Mouse (Mus musculus): ENCODE results near the gene Swsap1. TPM values are rescaled to one million over a fixed set of nuclear protein-coding genes. Genes with fewer than 3 reads are reported as not detected.

The Swsap1 gene
- polyA plus RNA-seq, 1 experiment from 2014 or later, result 12.5 TPM

DNA sequence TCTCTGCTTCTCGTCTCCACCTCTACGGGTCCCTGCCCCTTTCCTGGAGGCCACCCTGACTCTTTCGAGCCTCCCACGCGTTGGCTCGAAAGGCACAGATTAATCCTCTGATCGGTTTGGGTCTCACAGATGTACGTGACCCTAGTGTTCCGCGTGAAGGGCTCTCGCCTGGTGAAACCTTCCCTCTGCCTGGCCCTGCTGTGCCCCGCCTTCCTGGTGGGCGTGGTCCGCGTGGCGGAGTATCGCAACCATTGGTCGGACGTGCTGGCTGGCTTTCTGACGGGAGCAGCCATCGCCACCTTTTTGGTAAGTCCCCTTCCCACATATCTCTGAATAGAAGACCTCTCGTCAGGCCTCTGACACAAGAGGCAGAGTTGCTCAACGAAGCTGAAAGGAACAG lies 11.3 kb upstream of the Swsap1 start:
- peaks cover 3% of the 10 kb centered on the region; the same call in 1 of the 2 replicates for H3K27me3 ChIP-seq (replicated peaks; ENCODE audit: control insufficient read depth, insufficient read depth, low read length)
- H3K4me2 ChIP-seq (ENCODE audit: low read length), result no peak overlapping the region
- no peak overlapping the region for H3K27ac ChIP-seq (ENCODE audit: low read length)
- 22% methylated on average over 23 of the region's 23 CpGs for WGBS
- ATAC-seq, result 0 out of 2 replicates have a peak, but pooled peaks have one; percentile 16
- H3K9ac ChIP-seq (replicated peaks; ENCODE audit: low read depth, low read length), result no peak overlapping the region
- peaks cover 12% of the 10 kb centered on the region; the same call in 1 of the 2 replicates for H3K36me3 ChIP-seq (ENCODE audit: control insufficient read depth, insufficient read depth)
- no peaks in the 10 kb centered on the region for H3K9me3 ChIP-seq (ENCODE audit: control insufficient read depth, low read length)
- no peaks in the 10 kb centered on the region for H3K4me1 ChIP-seq (replicated peaks; ENCODE audit: control insufficient read depth, insufficient read depth, low read length)
- H3K4me3 ChIP-seq (replicated peaks; ENCODE audit: low read length), result no peak overlapping the region

DNA sequence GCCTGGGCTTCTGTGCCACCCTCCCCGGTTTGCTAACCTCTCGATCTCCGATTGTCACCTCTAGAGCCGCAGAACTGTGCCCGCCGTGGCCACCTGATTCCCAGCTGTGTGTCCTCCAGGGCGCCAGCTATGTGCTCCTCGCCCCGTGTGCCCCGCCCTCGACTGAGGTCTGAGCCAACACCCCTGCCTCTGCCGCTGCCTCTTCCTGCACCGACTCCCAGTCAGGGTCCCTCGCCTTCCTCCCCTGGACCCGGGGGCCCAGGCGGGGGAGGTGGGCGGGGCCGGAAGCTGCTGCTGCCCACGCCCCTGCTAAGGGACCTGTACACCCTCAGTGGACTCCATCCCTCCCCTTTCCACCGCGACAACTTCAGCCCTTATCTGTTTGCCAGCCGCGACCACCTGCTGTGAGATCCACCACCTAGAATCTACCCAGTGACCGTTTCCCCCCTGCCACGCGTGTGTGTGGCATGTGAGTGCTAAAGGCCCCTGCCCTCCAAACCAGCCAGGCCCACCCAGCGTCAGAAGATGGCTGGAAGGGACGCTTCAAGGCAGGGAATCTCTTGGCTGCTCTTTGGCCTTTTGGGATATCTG lies 7.9 kb upstream of the Swsap1 start:
- no peak for ATAC-seq
- WGBS, result 9% methylated on average over 28 of the region's 28 CpGs
- Histone ChIP-seq H3K4me1 (replicated peaks; ENCODE audit: control insufficient read depth, insufficient read depth, low read length) (no peaks in the 10 kb centered on the region), H3K9ac (replicated peaks; ENCODE audit: low read depth, low read length) (no peak overlapping the region), H3K4me3 (replicated peaks; ENCODE audit: low read length) (no peak overlapping the region), H3K27ac (ENCODE audit: low read length) (no peak overlapping the region), H3K9me3 (ENCODE audit: control insufficient read depth, low read length) (no peaks in the 10 kb centered on the region), H3K27me3 (replicated peaks; ENCODE audit: control insufficient read depth, insufficient read depth, low read length) (peaks cover 3% of the 10 kb centered on the region; the same call in 1 of the 2 replicates), H3K4me2 (ENCODE audit: low read length) (no peak overlapping the region), H3K36me3 (ENCODE audit: control insufficient read depth, insufficient read depth) (peaks cover 5% of the 10 kb centered on the region; the same call in 1 of the 2 replicates)

DNA sequence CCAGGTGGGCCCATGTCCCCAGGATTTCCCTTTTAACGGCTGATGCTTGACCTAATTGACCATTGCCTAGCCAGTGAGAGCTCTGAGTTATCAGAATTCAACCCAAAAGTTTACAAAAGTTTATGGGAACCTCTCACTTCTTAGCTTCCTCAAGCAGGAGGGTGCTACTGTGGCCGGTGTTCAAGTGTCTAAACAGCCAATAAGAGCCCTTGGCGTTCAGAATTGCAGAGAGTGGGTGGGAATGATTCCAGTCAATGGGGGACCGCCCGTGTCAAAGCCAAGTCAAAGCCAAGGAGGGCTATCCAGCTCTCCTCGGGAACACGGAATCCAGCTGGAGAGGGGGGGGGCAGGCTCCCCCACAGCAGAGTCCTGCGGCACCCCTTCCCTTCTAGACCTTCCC lies 7.4 kb upstream of the Swsap1 start:
- WGBS, result 60% methylated on average over 8 of the region's 8 CpGs
- Histone ChIP-seq H3K27me3 (replicated peaks; ENCODE audit: control insufficient read depth, insufficient read depth, low read length) (peaks cover 3% of the 10 kb centered on the region; the same call in 1 of the 2 replicates), H3K9me3 (ENCODE audit: control insufficient read depth, low read length) (no peaks in the 10 kb centered on the region), H3K27ac (ENCODE audit: low read length) (no peak overlapping the region), H3K4me3 (replicated peaks; ENCODE audit: low read length) (no peak overlapping the region), H3K4me2 (ENCODE audit: low read length) (no peak overlapping the region), H3K9ac (replicated peaks; ENCODE audit: low read depth, low read length) (no peak overlapping the region), H3K4me1 (replicated peaks; ENCODE audit: control insufficient read depth, insufficient read depth, low read length) (peaks cover 3% of the 10 kb centered on the region; the same call in 1 of the 2 replicates), H3K36me3 (ENCODE audit: control insufficient read depth, insufficient read depth) (peaks cover 5% of the 10 kb centered on the region; the same call in 1 of the 2 replicates)
- ATAC-seq, result no peak

DNA sequence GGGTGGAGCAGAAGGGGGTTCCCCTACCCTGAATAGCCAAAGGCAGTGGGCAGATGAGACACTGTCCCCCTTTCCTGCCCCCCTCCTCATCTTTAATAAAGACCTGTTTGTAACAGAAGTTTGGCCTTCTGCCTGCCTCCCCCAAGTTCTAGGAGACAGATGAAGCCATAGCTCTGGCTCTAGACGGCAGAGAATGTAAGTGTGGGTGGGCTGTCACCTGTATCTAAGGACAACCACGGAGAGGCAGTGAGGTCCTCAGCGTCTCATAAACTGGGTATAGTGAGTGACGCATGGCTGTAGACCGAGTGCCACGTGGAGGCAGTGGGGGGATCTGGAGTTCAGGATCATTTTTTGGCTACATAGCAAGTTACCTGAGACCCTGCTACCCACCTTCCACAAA lies 6.8 kb upstream of the Swsap1 start:
- Histone ChIP-seq H3K4me3 (replicated peaks; ENCODE audit: low read length) (no peak overlapping the region), H3K9ac (replicated peaks; ENCODE audit: low read depth, low read length) (no peak overlapping the region), H3K4me2 (ENCODE audit: low read length) (no peak overlapping the region), H3K36me3 (ENCODE audit: control insufficient read depth, insufficient read depth) (peaks cover 5% of the 10 kb centered on the region; the same call in 1 of the 2 replicates), H3K27me3 (replicated peaks; ENCODE audit: control insufficient read depth, insufficient read depth, low read length) (peaks cover 3% of the 10 kb centered on the region; the same call in 1 of the 2 replicates), H3K27ac (ENCODE audit: low read length) (no peak overlapping the region), H3K4me1 (replicated peaks; ENCODE audit: control insufficient read depth, insufficient read depth, low read length) (peaks cover 9% of the 10 kb centered on the region), H3K9me3 (ENCODE audit: control insufficient read depth, low read length) (no peaks in the 10 kb centered on the region)
- ATAC-seq, result no peak
- 65% methylated on average over 6 of the region's 6 CpGs for WGBS

DNA sequence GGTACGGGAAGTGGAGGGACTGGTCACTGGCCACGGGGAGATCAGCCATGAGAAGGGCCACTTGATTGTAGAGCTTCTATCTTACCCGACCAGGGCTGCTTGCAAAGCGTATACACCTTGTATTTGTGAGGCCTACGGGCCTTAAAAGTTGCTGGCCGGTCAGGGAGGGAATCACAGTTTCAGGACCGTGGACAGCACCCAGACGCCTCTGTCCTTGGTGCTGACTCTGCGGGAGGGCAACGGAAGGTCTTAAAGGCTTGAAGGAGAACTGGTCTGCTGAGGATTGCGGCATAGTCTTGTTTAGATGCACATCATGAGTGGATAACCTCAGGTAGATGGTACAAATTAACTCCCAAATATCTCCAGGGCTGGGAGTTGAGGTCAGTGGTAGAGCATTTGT lies 5.2 kb upstream of the Swsap1 start:
- H3K36me3 ChIP-seq (ENCODE audit: control insufficient read depth, insufficient read depth), result peaks cover 5% of the 10 kb centered on the region; the same call in 1 of the 2 replicates
- H3K27me3 ChIP-seq (replicated peaks; ENCODE audit: control insufficient read depth, insufficient read depth, low read length), result peaks cover 3% of the 10 kb centered on the region; the same call in 1 of the 2 replicates
- no peak overlapping the region for H3K4me2 ChIP-seq (ENCODE audit: low read length)
- H3K27ac ChIP-seq (ENCODE audit: low read length), result no peak overlapping the region
- no peak overlapping the region for H3K4me3 ChIP-seq (replicated peaks; ENCODE audit: low read length)
- WGBS, result 19% methylated on average over 11 of the region's 11 CpGs
- H3K9ac ChIP-seq (replicated peaks; ENCODE audit: low read depth, low read length), result no peak overlapping the region
- no peak for ATAC-seq
- H3K9me3 ChIP-seq (ENCODE audit: control insufficient read depth, low read length), result no peaks in the 10 kb centered on the region
- H3K4me1 ChIP-seq (replicated peaks; ENCODE audit: control insufficient read depth, insufficient read depth, low read length), result peaks cover 19% of the 10 kb centered on the region

DNA sequence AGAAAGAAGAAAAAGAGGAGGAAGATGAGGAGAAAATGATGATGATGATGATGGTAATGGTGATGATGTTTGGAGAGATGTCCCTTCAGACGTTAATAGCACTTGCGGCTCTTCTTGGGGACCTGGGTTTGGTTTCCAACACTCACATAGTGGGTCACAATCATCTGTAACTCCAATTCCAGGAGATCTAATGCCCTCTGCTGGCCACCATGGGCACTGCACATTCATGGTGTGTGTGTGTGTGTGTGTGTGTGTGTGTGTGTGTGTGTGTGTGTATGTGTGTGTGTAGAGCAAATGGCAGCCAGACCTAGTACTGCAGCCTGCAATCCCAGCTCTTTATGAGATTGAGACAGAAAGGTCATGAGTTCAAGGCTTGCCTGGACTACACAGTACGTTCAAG lies 3.6 kb upstream of the Swsap1 start:
- H3K27me3 ChIP-seq (replicated peaks; ENCODE audit: control insufficient read depth, insufficient read depth, low read length), result peaks cover 3% of the 10 kb centered on the region; the same call in 1 of the 2 replicates
- no peak overlapping the region for H3K4me3 ChIP-seq (replicated peaks; ENCODE audit: low read length)
- H3K27ac ChIP-seq (ENCODE audit: low read length), result no peak overlapping the region
- H3K4me1 ChIP-seq (replicated peaks; ENCODE audit: control insufficient read depth, insufficient read depth, low read length), result peaks cover 25% of the 10 kb centered on the region
- H3K36me3 ChIP-seq (ENCODE audit: control insufficient read depth, insufficient read depth), result peaks cover 3% of the 10 kb centered on the region; the same call in 1 of the 2 replicates
- 75% methylated on average over 3 of the region's 3 CpGs for whole genome bisulfite sequencing
- no peak overlapping the region for H3K4me2 ChIP-seq (ENCODE audit: low read length)
- H3K9ac ChIP-seq (replicated peaks; ENCODE audit: low read depth, low read length), result no peak overlapping the region
- ATAC-seq, result no peak
- no peaks in the 10 kb centered on the region for H3K9me3 ChIP-seq (ENCODE audit: control insufficient read depth, low read length)

DNA sequence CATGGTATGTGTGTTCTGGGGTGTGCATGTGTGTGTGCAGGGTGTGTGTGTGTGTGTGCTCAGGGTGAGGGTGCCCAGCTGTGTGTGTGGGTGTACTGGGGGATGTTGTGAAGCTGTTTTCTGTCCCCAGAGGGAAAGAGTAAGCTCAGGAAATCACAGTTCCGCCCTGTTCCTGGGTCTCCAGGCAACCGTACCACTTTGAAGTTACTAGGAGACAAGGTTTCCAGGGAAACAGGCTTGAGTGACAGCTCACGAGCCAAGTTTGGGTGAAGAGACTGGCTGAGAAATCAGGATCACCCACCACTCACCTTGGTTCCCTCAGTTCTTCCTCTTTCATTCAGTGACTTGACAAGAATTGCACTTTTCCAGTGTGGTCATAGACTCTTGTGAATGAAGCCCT lies 2.0 kb upstream of the Swsap1 start:
- no peaks in the 10 kb centered on the region for H3K36me3 ChIP-seq (ENCODE audit: control insufficient read depth, insufficient read depth)
- ATAC-seq, result no peak
- H3K4me1 ChIP-seq (replicated peaks; ENCODE audit: control insufficient read depth, insufficient read depth, low read length), result peaks cover 25% of the 10 kb centered on the region
- no peak overlapping the region for H3K4me2 ChIP-seq (ENCODE audit: low read length)
- no peaks in the 10 kb centered on the region for H3K9me3 ChIP-seq (ENCODE audit: control insufficient read depth, low read length)
- H3K4me3 ChIP-seq (replicated peaks; ENCODE audit: low read length), result no peak overlapping the region
- H3K27me3 ChIP-seq (replicated peaks; ENCODE audit: control insufficient read depth, insufficient read depth, low read length), result no peaks in the 10 kb centered on the region
- WGBS, result 2% methylated on average over 3 of the region's 3 CpGs
- peak overlapping the region; percentile 59 for H3K27ac ChIP-seq (ENCODE audit: low read length)
- H3K9ac ChIP-seq (replicated peaks; ENCODE audit: low read depth, low read length), result no peak overlapping the region

DNA sequence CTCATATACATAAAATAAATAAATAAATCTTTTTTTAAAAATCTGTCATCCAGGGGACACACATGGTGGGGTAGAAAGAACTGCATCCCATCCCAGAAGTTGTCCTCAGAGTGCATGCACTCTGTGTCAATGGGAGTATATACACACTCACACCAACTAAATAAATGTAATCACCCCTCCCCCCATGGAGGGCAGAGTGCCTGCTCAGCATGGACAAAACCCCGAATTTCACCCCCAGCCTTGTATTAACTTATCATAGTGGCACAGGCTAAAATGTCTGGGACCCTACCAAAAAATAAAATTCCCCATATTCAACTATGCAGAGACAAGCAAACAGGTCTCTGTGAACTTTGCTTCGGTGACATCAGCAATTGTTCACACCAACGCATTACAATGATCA lies 920 bp upstream of the Swsap1 start:
- peak overlapping the region; percentile 68; the same call in 1 of the 2 replicates for H3K4me2 ChIP-seq (ENCODE audit: low read length)

DNA sequence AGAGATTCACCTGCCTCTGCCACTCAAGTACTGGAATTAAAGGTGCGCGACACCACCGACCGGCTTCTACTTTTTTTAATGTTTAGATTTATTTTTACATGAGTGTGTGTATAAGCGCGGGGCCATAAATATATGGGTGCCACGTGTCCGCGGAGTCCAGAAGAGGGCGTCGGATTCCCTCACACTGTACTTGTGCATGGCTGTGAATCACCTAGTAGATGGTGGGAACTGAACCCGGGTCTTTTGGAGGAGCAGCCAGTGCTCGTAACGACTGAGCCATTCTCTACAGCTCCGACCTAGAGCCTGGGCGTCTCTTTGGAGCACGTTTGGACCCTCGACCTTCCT lies 358 bp upstream of the Swsap1 start:
- Histone ChIP-seq H3K4me2 (ENCODE audit: low read length) (peak overlapping the region; percentile 68), H3K27me3 (replicated peaks; ENCODE audit: control insufficient read depth, insufficient read depth, low read length) (peaks cover 8% of the 10 kb centered on the region), H3K27ac (ENCODE audit: low read length) (peak overlapping the region; percentile 97), H3K9ac (replicated peaks; ENCODE audit: low read depth, low read length) (peak overlapping the region; percentile 90), H3K4me1 (replicated peaks; ENCODE audit: control insufficient read depth, insufficient read depth, low read length) (peaks cover 25% of the 10 kb centered on the region), H3K4me3 (replicated peaks; ENCODE audit: low read length) (peak overlapping the region; percentile 78), H3K36me3 (ENCODE audit: control insufficient read depth, insufficient read depth) (no peaks in the 10 kb centered on the region), H3K9me3 (ENCODE audit: control insufficient read depth, low read length) (no peaks in the 10 kb centered on the region)
- 3% methylated on average over 18 of the region's 18 CpGs for WGBS
- peak; percentile 34 for ATAC-seq

More for the DNA sequence above, 920 bp upstream of the Swsap1 start:
- Histone ChIP-seq H3K36me3 (ENCODE audit: control insufficient read depth, insufficient read depth) (no peaks in the 10 kb centered on the region), H3K9ac (replicated peaks; ENCODE audit: low read depth, low read length) (no peak overlapping the region), H3K27me3 (replicated peaks; ENCODE audit: control insufficient read depth, insufficient read depth, low read length) (peaks cover 4% of the 10 kb centered on the region; the same call in 1 of the 2 replicates), H3K27ac (ENCODE audit: low read length) (no peak overlapping the region), H3K4me3 (replicated peaks; ENCODE audit: low read length) (no peak overlapping the region), H3K9me3 (ENCODE audit: control insufficient read depth, low read length) (no peaks in the 10 kb centered on the region), H3K4me1 (replicated peaks; ENCODE audit: control insufficient read depth, insufficient read depth, low read length) (peaks cover 25% of the 10 kb centered on the region)
- no peak for ATAC-seq
- 83% methylated on average over 3 of the region's 3 CpGs for WGBS

All from forebrain, embryonic 16.5 days (tissue).